Mouse (Mus musculus) embryo, embryonic 11 days (tissue): ENCODE data around the gene Abhd16b.

Experiments used
- DNase-seq: peaks from one replicate; pipeline ENCODE4 v3.0.0-alpha.2; 2015

The Abhd16b gene

GRCm38 (mm10) chr2:181541761-181542380 is 48.9 kb downstream of the Abhd16b start:
- DNase-seq, result no peak
